Mouse (Mus musculus) large intestine, adult 2 months (tissue): ENCODE data around the gene Krt5. TPM values are rescaled to one million over a fixed set of nuclear protein-coding genes. Genes with fewer than 3 reads are reported as not detected.
"Not testable (repeated sequence)": the region's sequence is repeated elsewhere in the genome, so short reads cannot be mapped to it uniquely, and the experiment has no call there.

Experiments used
- DNase-seq: peaks from one replicate; pipeline ENCODE4 v3.0.0-alpha.2; 2012; ENCODE audit warnings: low read depth, low spot score
- WGBS: fragments of 180-500 bp; shearing (Covaris S2); methylation state at CpG from one replicate; pipeline ENCODE4 v1.1.7; 2018; 5-methylcytosine and 5-hydroxymethylcytosine counted together
- polyA plus RNA-seq: library from polyadenylated mRNA; depleted of rRNA; stranded (reverse); fragments of >200 nt; gene quantifications from 2 replicates; pipeline ENCODE4 v1.2.3, GENCODE M21; 2012; rRNA removed

Gene Krt5
- 0.07 and 0.14 TPM in 2 replicates for polyA plus RNA-seq

DNA sequence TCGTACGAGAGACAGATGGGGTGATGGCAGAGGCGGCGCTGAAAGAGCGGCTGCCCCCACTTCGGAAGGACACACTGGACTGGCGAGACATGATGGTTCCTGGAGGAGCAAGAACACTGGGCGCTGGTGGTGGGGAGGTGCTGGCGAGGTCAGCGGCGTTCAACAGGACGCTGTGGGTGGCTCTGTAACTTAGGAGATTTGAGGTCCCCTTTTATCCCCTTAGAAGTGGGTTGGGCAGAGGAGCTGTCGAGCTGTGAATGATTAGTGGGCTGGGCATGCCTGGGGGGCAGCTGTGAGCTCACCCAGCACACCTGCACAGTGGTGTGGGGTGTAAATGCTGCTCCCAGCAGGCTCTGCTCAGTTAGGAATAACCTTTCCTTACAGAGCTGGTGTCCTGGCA, at the start of gene Krt5:
TSS of gene Krt5 (minus strand) at position 179 of the 400 bp plus-strand sequence.
- WGBS: 69% methylated on average over 13 of the region's 13 CpGs
- DNase-seq: no peak

GRCm38 (mm10) chr15:101742711-101743110, 30.0 kb upstream of the Krt5 start, which contains the start of gene Krt71:
Krt71 (minus strand) TSS chr15:101743109.
- DNase-seq: no peak
- 61% methylated on average over 14 of the region's 14 CpGs for WGBS

GRCm38 (mm10) chr15:101737786-101738185, 25.1 kb upstream of the Krt5 start:
- 47% methylated on average over 7 of the region's 7 CpGs for WGBS
- DNase-seq: no peak

DNA sequence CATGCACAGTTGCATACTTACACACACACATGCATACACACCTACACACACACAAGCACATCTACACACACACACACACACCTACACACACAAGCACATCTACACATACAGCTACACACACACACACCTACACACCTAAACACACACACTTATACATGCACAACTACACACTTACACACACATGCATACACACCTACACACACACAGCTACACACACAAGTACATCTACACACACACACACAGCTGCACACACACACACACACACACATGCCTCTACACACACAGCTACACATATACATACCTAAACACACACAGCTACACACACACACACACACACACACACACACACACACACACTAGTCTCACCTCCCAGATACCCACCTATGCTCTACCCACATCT, 18.0 kb upstream of the Krt5 start:
- no peak for DNase-seq

GRCm38 (mm10) chr15:101724686-101725085, 12.0 kb upstream of the Krt5 start:
- DNase-seq: no peak
- WGBS: 31% methylated on average over 5 of the region's 5 CpGs

DNA sequence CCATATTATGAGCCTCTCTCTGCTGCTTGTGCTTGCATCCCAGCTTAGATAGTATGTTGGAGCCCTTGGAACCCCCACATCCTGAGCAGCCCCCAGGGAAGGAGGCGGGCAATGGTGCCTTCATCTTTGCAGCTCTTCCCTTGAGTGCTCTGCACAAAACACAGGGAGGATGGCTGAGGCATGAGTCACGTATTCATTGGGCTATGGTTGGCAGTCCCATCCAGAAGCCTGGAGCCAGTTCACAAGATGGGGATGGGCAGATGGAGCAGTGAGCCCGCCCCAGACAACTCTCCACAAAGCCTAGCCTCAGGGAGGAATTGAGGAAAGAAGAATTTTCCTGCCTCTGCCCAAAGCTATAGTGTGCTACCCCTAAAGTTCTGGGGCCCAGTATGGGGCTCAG, 3.1 kb upstream of the Krt5 start:
- WGBS: 68% methylated on average over 3 of the region's 3 CpGs
- no peak for DNase-seq

GRCm38 (mm10) chr15:101714356-101714755, 1.7 kb upstream of the Krt5 start:
- WGBS: 41% methylated on average over 5 of the region's 5 CpGs
- no peak for DNase-seq

DNA sequence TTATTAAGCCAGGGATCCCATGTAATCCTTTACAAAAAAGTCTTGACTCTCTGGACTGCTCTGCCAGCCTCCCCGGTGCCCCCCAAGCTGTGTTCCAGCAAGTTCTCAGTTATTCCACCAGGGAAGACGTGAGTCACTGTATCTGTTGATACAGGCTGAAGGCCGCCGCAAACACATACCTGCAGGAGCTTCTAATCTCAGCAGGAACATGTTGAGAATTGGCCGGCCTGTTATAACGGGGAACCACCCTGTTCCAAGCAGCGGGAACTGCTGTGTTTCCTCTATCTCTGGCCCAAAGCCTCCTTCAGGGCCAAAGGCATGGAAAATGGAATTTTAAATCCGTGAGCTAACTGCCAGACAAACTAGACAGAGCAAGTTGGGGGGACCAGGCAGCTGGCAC, 1.0 kb upstream of the Krt5 start:
- 51% methylated on average over 8 of the region's 8 CpGs for WGBS
- DNase-seq: no peak

GRCm38 (mm10) chr15:101708683-101709082, 4.0 kb downstream of the Krt5 start:
- 66% methylated on average over 11 of the region's 11 CpGs for WGBS
- no peak for DNase-seq

- whole genome bisulfite sequencing: 83% methylated on average over 9 of the region's 9 CpGs
- no peak for DNase-seq
These were observed 5.2 kb downstream of the Krt5 start for GRCm38 (mm10) chr15:101707454-101707853.

- 71% methylated on average over 4 of the region's 4 CpGs for WGBS
- DNase-seq: no peak
These were observed 8.6 kb downstream of the Krt5 start for GRCm38 (mm10) chr15:101704066-101704465.

- WGBS: 45% methylated on average over 2 of the region's 2 CpGs
- DNase-seq: no peak
These were observed 10.3 kb downstream of the Krt5 start for GRCm38 (mm10) chr15:101702380-101702779.

- no peak for DNase-seq
- WGBS: 80% methylated on average over 8 of the region's 8 CpGs
These were observed 12.8 kb downstream of the Krt5 start for GRCm38 (mm10) chr15:101699866-101700265.

DNA sequence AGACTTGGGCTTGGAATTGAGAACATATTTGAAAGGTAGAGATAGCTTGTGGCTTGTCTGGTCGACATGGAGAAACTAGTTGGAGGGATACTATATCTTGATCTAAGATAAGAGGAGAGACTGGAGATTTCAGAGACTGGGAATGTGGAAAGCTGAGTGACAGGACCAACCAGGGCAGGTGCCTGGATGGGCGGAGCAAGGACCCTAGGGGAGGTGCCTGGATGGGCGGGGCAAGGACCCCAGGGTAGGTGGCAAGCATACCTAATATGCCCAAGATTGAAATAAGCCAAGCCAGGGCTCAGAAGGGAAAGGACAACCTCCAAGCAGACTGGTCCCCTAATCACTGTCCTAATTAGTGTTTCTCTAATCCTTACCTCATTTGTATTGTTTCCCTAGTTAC, 13.5 kb downstream of the Krt5 start:
- no peak for DNase-seq
- WGBS: 25% methylated on average over 3 of the region's 3 CpGs

DNA sequence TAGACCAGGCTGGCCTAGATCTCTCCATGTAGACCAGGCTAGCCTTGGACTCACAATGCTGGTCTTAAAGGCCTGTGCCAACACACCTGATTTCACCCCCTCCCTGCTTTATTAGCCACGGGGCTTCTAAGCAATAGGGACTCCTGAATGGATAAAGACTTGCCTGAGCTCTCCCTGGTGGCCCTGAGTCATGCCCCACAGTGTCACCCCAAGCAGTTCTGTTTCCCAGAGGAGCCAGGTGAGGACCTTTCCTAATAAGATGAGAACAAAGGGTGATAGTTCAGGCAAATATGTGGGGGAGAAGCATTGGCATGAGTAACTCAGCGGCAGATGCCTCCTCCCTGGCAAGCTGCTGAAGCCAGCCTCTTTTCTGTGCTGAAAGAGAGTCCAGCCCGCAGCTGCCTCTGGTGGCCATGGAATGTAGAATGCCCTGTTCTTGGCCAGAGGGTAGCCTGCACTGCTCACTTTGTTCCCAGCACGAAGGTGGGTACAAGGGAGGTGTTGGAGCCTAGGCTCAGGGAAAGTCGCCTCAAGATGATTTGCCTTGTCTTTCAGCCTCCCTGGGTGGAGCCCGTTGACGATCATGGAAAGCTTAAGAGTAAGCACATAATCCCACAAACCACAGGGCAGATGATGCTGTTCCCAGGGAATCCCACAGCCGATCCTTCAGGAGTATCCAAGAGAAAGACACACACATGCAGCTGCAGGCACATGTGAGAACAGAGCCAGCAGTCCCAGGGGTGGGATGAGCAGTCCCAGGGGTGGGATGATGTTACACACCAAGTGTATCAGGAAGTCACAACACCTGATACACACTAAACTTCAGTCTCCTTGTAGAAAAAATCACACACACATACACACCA, 15.1 kb downstream of the Krt5 start:
- WGBS: 62% methylated on average over 8 of the region's 8 CpGs
- DNase-seq: no peak

GRCm38 (mm10) chr15:101694207-101694606, 18.5 kb downstream of the Krt5 start, which contains the start of gene Krt6a:
Krt6a (minus strand) TSS chr15:101694307.
- 51% methylated on average over 5 of the region's 5 CpGs for WGBS
- no peak for DNase-seq

- 96% methylated on average over 5 of the region's 5 CpGs for WGBS
- DNase-seq: not testable (repeated sequence)
These were observed 22.2 kb downstream of the Krt5 start for GRCm38 (mm10) chr15:101690460-101690859.

DNA sequence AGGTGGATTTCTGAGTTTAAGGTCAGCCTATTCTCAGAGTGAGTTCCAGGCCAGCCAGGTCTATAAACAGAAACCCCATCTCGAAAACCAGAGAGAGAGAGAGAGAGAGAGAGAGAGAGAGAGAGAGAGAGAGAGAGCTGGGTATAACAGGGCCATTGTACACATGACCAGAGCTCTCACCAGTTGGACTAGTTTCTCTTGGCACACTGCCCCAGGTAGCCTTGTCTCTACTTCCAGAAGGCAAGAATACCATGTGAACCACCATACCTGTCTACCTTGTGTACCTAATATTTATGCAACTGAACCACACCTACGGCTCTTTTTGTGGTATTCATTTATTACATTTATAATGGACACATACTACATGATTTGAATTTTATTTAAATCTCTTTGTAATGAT, 24.5 kb downstream of the Krt5 start:
- WGBS: 37% methylated on average over 2 of the region's 2 CpGs
- DNase-seq: no peak

DNA sequence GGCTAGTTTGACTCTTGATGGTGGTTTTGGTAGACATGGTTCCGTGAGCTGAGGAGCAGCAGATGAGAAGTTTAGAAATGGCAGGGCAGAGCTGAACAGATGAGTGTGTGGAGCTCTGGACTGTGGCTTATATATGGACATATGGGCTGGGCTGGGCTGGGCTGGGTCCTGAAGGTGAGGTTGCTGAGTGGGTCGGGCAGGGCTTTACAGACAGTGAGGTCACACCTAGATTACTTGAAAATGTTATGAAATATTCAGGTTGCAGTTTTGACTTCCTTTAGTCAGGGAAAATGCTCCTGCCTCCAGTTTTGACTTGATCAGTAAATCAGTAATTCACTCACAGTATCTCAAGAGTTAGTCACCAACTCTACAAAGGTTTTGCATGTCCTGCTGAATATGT, 32.5 kb downstream of the Krt5 start, which contains the start of gene Krt6b:
TSS of gene Krt6b (minus strand) at position 101 of the 400 bp plus-strand sequence.
- 54% methylated on average over 2 of the region's 2 CpGs for WGBS
- DNase-seq: no peak

DNA sequence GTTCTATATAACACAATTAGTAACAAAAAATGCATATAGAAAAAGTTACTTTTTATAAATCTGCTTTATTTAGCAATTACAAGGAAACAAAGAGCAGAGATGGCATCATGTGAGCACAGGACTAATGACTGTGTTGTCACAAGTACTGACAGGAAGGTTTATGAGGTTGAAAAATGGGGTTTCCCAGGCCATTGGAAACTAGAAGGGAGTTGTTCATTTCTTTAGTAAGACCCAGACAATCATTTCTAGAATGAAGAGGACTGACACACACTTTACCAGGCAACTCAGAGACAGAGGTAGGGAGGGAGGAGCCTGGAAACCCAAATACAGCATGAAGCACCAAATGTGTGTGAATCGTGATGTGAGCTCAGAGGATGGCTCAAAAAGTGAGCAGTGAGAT, 36.7 kb downstream of the Krt5 start:
- no peak for DNase-seq
- WGBS: 60% methylated on average over 1 of the region's 1 CpGs
